ENCODE assay signal across 9 mouse cellular contexts in the genomic region with DNA sequence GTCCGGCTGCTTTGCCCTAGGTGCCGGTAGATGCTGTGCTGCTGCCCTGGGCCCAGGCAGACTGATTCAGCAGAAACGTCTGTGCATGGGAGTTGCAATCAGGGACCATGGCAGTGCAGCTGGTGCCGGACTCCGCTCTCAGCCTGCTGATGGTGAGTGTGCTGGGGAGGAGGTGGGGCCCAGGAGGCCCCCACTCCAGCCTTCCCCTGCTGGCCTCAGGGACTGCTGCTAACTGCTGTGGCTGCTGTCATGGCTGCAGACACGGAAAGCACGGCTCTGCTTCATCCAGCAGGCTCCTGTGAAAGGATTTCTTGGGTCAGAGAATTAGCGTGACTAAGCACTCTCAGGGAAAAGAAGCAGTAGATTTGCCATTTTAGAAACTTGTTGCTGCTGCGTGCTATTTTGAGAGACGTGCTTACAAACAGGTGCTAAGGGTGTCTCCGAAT. TPM values are rescaled to one million over a fixed set of nuclear protein-coding genes. Genes with fewer than 3 reads are reported as not detected.
DNase-seq lines count a peak whose midpoint lies in the region; ATAC-seq and TF ChIP-seq lines count a peak whose summit lies in the region.
"Had no signal": no experiment of that assay in that cellular context is flagged by ENCODE, and none has a peak within 500 bp of the region (broad histone marks: within the 10 kb centered on the region; RNA-seq: fewer than 3 reads in every experiment).

No protein-coding gene starts in this region.

- no peak overlapping the region for H3K9ac ChIP-seq in intestine, embryonic 14.5 days (ENCODE audit: low read length)
- H3K9ac ChIP-seq in intestine, postnatal 0 days (ENCODE audit: low read depth, low read length) = no peak overlapping the region

- H3K4me2 ChIP-seq in intestine, embryonic 14.5 days (ENCODE audit: low read length) = peak overlapping the region; percentile 24
- H3K4me2 ChIP-seq in intestine, postnatal 0 days (replicated peaks; ENCODE audit: low read depth) = no peak overlapping the region

- no peaks in the 10 kb centered on the region; the same call in 1 of the 2 replicates for H3K4me1 ChIP-seq in intestine, embryonic 14.5 days (replicated peaks; ENCODE audit: control insufficient read depth, insufficient read depth, low read length)
- H3K4me1 ChIP-seq in intestine, postnatal 0 days (replicated peaks; ENCODE audit: control insufficient read depth, insufficient read depth, low read length) = no peaks in the 10 kb centered on the region

- no peak for TF ChIP-seq CTCF in intestine, postnatal 0 days (IDR thresholded peaks at IDR 0.05; ENCODE audit: low read depth)

- no peaks in the 10 kb centered on the region for H3K27me3 ChIP-seq in intestine, embryonic 14.5 days (replicated peaks; ENCODE audit: control insufficient read depth, insufficient read depth, low read length)
- H3K27me3 ChIP-seq in intestine, postnatal 0 days (replicated peaks; ENCODE audit: control insufficient read depth, insufficient read depth, low read length) = no peaks in the 10 kb centered on the region

- H3K9me3 ChIP-seq in intestine, embryonic 14.5 days (ENCODE audit: control insufficient read depth, low read length) = no peaks in the 10 kb centered on the region
- no peaks in the 10 kb centered on the region for H3K9me3 ChIP-seq in intestine, postnatal 0 days (ENCODE audit: control insufficient read depth)
- H3K9me3 ChIP-seq: G1E had no signal

- 28% methylated on average over 11 of the region's 11 CpGs for WGBS in intestine, embryonic 14.5 days
- 48% methylated on average over 11 of the region's 11 CpGs for WGBS in intestine, postnatal 0 days

- H3K4me3 ChIP-seq in intestine, embryonic 14.5 days (ENCODE audit: low read depth, low read length) = no peak overlapping the region
- H3K4me3 ChIP-seq in intestine, postnatal 0 days (ENCODE audit: low read depth, low read length) = no peak overlapping the region

- H3K27ac ChIP-seq in intestine, embryonic 14.5 days (ENCODE audit: low read depth) = no peak overlapping the region
- H3K27ac ChIP-seq in intestine, postnatal 0 days (ENCODE audit: low read depth, low read length) = no peak overlapping the region

- DNase-seq in intestine, embryonic 14.5 days (ENCODE audit: low spot score) = peak; percentile 60
- DNase-seq in cerebellum, postnatal 36 days = peak; percentile 16 to 17
- DNase-seq in gastrocnemius, postnatal 25 days = peak; percentile 6
- DNase-seq in left cerebral cortex, postnatal 14 days (ENCODE audit: low spot score in 2 of 2) = peak; percentile 43 to 66
- DNase-seq in retina, postnatal 1 day = peak; percentile 79
- DNase-seq in thymus, postnatal 36 days = no peak

- intact Hi-C loops in left cerebral cortex, postnatal 14 days (cut with DNase I) = loop anchor here (5.0 kb wide), 1 partner anchor 61 kb away; no protein-coding TSS in a partner anchor

- no peaks in the 10 kb centered on the region for H3K36me3 ChIP-seq in intestine, embryonic 14.5 days (ENCODE audit: control insufficient read depth, insufficient read depth, low read length)
- H3K36me3 ChIP-seq in intestine, postnatal 0 days (ENCODE audit: control insufficient read depth, insufficient read depth) = no peaks in the 10 kb centered on the region
- H3K36me3 ChIP-seq: G1E had no signal

- ATAC-seq in intestine, embryonic 14.5 days (replicated peaks; ENCODE audit: low FRiP score, low TSS enrichment, low read depth) = 0 out of 2 replicates have a peak, but pooled peaks have one; percentile 27
- no peak for ATAC-seq in intestine, postnatal 0 days
- ATAC-seq in megakaryocyte progenitor cell, adult 5-6 weeks (replicated peaks; ENCODE audit: poor library complexity) = no peak

RNA-seq across cellular contexts. Expression of a gene that starts 0.9 kb away (rescaled TPM):
- 28.8 and 32.9 TPM in 2 replicates for polyA plus RNA-seq in intestine, embryonic 14.5 days (2014; fragmentation: Nextera tagmentation; extraction: Ambion mirVana)
- 4.5 and 6.3 TPM in 2 replicates for polyA plus RNA-seq in intestine, postnatal 0 days (2015; fragmentation: Nextera tagmentation; extraction: Ambion mirVana)
- total RNA-seq in gastrocnemius, postnatal 25 days (2021) = 1 to 10 TPM; 5.3 to 5.6 TPM
- total RNA-seq in left cerebral cortex, postnatal 14 days (2021) = 10 to 100 TPM; 86.4 to 94.1 TPM
- 27.2 and 29.3 TPM in 2 replicates for total RNA-seq in megakaryocyte progenitor cell, adult 5-6 weeks (2015)
- 17.5 and 18.1 TPM in 2 replicates for total RNA-seq in megakaryocyte progenitor cell, adult 5-6 weeks (2017)

Comparison
In these comparisons a context has a peak if more than half of its experiments do, and no peak if none do; other contexts are left out.
1. DNase-seq: peak in intestine, embryonic 14.5 days (single experiment), cerebellum, postnatal 36 days (2 of 2), gastrocnemius, postnatal 25 days (single experiment), left cerebral cortex, postnatal 14 days (2 of 2) and retina, postnatal 1 day (single experiment); none in thymus, postnatal 36 days (0 of 2).